Mouse (Mus musculus) central nervous system, embryonic 11.5 days (tissue): ENCODE data around the gene Phtf1. TPM values are rescaled to one million over a fixed set of nuclear protein-coding genes. Genes with fewer than 3 reads are reported as not detected.

Experiments used
- polyA plus RNA-seq: library from polyadenylated mRNA; depleted of rRNA; stranded (reverse); fragments of >200 nt; gene quantifications from 2 replicates; pipeline ENCODE4 v1.2.3, GENCODE M21; 2012; rRNA removed

The Phtf1 gene
- 32.5 and 39.4 TPM in 2 replicates for polyA plus RNA-seq

DNA sequence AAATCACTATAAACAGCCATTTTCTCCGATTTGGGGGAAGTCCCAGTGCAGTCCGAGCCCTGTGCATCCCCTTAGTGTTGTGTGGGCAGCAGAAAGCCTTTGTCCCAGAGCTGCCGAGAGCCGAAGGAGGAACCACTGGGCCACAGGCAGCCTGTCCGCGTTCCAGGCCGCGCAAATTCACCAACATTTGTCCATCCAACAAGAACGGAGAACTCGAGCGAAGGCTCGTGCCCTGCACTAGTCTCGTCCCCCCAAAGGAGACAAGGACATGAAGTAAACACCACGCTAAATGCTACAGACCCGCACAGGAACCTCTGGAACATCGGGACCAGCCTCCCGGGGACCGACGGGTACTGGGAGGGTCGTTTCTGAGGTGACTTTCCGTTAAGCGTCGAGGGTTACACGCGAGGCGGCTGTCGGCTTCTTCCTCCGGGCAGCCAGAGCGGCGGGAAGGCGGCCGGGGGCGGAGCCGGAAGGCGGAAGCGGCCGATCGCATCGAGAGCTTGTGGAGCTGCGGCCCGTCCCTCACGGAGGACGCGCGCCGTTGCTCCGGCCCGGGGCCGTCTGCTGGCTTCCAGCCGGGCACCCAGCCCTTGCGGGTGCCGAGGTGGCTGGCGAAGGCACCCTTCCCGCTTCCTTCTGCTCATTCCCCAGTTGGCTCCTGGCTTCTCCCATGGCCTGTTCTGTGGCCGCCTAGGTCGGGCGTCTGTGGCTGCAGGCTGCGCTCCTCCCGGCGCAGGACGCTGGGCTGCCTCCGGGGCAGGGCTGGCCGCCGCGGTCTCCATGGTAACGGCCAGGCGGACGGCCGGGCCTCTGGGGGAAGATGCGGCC, at the start of gene Phtf1:
Gene Phtf1 (plus strand): TSS at position 250 of the 831 bp plus-strand sequence.

Other genes starting within 250 kb of the Phtf1 start
- gene Olfml3, start 230.1 kb upstream of the Phtf1 start, polyA plus RNA-seq, result 4.8 and 15.5 TPM in 2 replicates
- not detected in 2 replicates for gene Gm10964, start 228.7 kb upstream of the Phtf1 start, polyA plus RNA-seq
- gene Hipk1, start 176.5 kb upstream of the Phtf1 start, polyA plus RNA-seq, result 21.7 and 34.2 TPM in 2 replicates
- gene Dclre1b, start 158.7 kb upstream of the Phtf1 start, polyA plus RNA-seq, result 9.2 and 12.5 TPM in 2 replicates
- gene Ap4b1, start 158.6 kb upstream of the Phtf1 start, polyA plus RNA-seq, result 21.2 and 26.4 TPM in 2 replicates
- gene Gm43064, start 158.5 kb upstream of the Phtf1 start, polyA plus RNA-seq, result 0.15 and 0.40 TPM in 2 replicates
- 1.3 and 1.6 TPM in 2 replicates for gene Bcl2l15, start 135.5 kb upstream of the Phtf1 start, polyA plus RNA-seq
- 0.31 and 0.34 TPM in 2 replicates for gene Ptpn22, start 108.3 kb upstream of the Phtf1 start, polyA plus RNA-seq
- gene Rsbn1, start 54.0 kb upstream of the Phtf1 start, polyA plus RNA-seq, result 11.2 and 17.8 TPM in 2 replicates